Mouse (Mus musculus) forebrain, postnatal 0 days (tissue): ENCODE data around the gene Susd4. TPM values are rescaled to one million over a fixed set of nuclear protein-coding genes. Genes with fewer than 3 reads are reported as not detected.

ENCODE experiments used
- ATAC-seq: fragments of 200-750 bp; cut with Nextera tagmentation; 2 replicates; pipeline ENCODE4 v1.8.0; 2017; ENCODE audit warnings: mild to moderate bottlenecking, moderate library complexity
- DNase-seq: peaks from one replicate; pipeline ENCODE4 v3.0.0-alpha.2; 2015
- H3K27ac ChIP-seq: fragments of 300-500 bp; sonication (generic); 2 replicates; pipeline ENCODE4 v1.5.1; 2014; ENCODE audit warnings: low read depth, mild to moderate bottlenecking, antibody characterized with exemption, low read length, moderate library complexity, mixed read lengths
- H3K27me3 ChIP-seq: fragments of 300-500 bp; sonication (generic); 2 replicates; pipeline ENCODE4 v1.6.1; 2014; ENCODE audit warnings: mild to moderate bottlenecking, low read length, mixed read lengths; ENCODE audit not compliant: insufficient read depth
- H3K36me3 ChIP-seq: fragments of 300-500 bp; sonication (generic); 2 replicates; pipeline ENCODE4 v1.6.1; 2014; ENCODE audit warnings: mild to moderate bottlenecking, moderate library complexity; ENCODE audit not compliant: insufficient read depth
- H3K4me1 ChIP-seq: fragments of 300-500 bp; sonication (generic); 2 replicates; pipeline ENCODE4 v1.6.1; 2014; ENCODE audit warnings: antibody characterized with exemption; ENCODE audit not compliant: insufficient read depth
- H3K4me2 ChIP-seq: fragments of 300-500 bp; sonication (generic); 2 replicates; pipeline ENCODE4 v1.6.1; 2014; ENCODE audit warnings: low read depth, mild to moderate bottlenecking, moderate library complexity
- H3K4me3 ChIP-seq: fragments of 300-500 bp; sonication (generic); 2 replicates; pipeline ENCODE4 v1.5.1; 2014; ENCODE audit warnings: low read depth, low read length, mixed read lengths
- H3K9ac ChIP-seq: fragments of 300-500 bp; sonication (generic); 2 replicates; pipeline ENCODE4 v1.6.1; 2014; ENCODE audit warnings: mild to moderate bottlenecking
- H3K9me3 ChIP-seq: fragments of 300-500 bp; sonication (generic); 2 replicates; pipeline ENCODE4 v1.6.1; 2016; ENCODE audit warnings: low read length
- CTCF ChIP-seq: sonication (generic); IDR thresholded peaks from 2 replicates; pipeline ENCODE4 v1.5.1; 2016; ENCODE audit warnings: antibody characterized with exemption, control low read depth, low read depth
- WGBS: fragments of 180-500 bp; shearing (Covaris S2); extraction: QIAGEN DNeasy Blood & Tissue Kit; methylation state at CpG from one replicate; pipeline ENCODE4 v1.1.7; 2014; 5-methylcytosine and 5-hydroxymethylcytosine counted together
- polyA plus RNA-seq: library from polyadenylated mRNA; unstranded; fragments of >200 nt; fragmentation: Nextera tagmentation; extraction: Ambion mirVana; gene quantifications from 2 replicates; pipeline ENCODE4 v1.2.1, GENCODE M21; 2015
- total RNA-seq: library from RNA; depleted of rRNA; stranded (reverse); fragments of >200 nt; gene quantifications from 2 replicates; pipeline ENCODE4 v1.2.3, GENCODE M21; 2014

Gene Susd4
- total and polyA plus RNA-seq, 2 experiments from 2014 or later = 55.4 to 65.4 TPM

DNA sequence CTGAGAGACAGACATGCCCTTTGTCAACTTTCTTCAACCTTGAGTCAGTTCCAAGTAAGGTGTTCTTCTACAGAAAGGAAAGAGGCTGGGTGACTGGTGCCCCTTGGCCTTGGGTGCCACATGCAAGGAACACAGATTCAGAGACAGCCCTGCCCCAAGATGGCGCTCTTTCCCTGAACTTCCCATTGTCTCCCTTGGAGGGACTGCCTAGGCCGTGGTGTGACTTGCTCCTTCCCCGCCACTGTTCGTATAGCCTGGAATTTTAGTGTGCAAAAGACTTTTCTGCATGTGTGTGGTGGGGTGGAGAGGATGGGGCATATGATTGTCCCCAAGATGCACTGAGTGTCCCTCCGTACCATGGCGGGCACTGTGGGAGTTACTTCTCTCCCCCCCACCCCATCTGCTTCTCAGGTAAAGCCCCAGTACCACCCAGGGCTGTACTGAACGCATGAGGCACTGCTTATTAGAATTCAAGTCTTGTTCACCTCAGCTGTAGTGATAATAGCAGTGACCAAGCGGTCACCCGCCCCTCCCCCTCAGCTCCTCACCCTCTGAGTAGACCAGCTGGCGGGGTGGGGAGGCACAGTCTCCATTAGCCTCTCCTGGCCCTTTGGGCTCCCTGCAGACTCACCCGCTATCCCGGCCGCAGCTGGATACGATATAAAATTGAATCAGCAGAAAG, 104.9 kb downstream of the Susd4 start:
- no peaks in the 10 kb centered on the region for H3K9me3 ChIP-seq
- peak; percentile 47 for ATAC-seq
- WGBS = 46% methylated on average over 14 of the region's 14 CpGs

DNA sequence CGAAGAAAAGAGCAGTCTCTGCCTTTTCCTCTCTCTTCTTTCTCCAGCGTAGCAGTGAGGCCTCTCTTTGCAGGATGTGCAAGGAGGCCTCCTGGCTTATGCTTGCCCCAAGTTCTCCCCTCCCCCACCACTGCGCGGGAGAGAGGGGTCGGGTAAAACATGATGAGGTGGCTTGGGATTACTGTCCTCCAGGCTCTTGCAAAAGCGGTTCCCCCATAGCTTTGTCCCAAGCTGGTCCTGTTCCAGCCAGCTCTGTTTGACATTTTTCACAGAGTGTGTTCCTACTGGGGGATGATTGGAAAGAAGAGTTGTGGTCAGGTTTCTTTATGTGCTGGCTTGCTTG, 105.4 kb downstream of the Susd4 start:
- Histone ChIP-seq H3K4me3 (no peak overlapping the region), H3K27ac (no peak overlapping the region), H3K36me3 (no peaks in the 10 kb centered on the region), H3K9ac (no peak overlapping the region), H3K4me1 (no peaks in the 10 kb centered on the region), H3K27me3 (no peaks in the 10 kb centered on the region), H3K9me3 (no peaks in the 10 kb centered on the region), H3K4me2 (no peak overlapping the region)
- 34% methylated on average over 6 of the region's 6 CpGs for WGBS
- TF ChIP-seq CTCF = no peak
- DNase-seq = no peak
- no peak for ATAC-seq

More for the DNA sequence above, 104.9 kb downstream of the Susd4 start:
- no peak overlapping the region for H3K27ac ChIP-seq
- H3K9ac ChIP-seq = no peak overlapping the region
- no peak overlapping the region for H3K4me3 ChIP-seq
- no peaks in the 10 kb centered on the region for H3K27me3 ChIP-seq
- DNase-seq = peak; percentile 18
- H3K36me3 ChIP-seq = no peaks in the 10 kb centered on the region
- no peaks in the 10 kb centered on the region for H3K4me1 ChIP-seq
- H3K4me2 ChIP-seq = no peak overlapping the region
- peak; percentile 31 for TF ChIP-seq CTCF

DNA sequence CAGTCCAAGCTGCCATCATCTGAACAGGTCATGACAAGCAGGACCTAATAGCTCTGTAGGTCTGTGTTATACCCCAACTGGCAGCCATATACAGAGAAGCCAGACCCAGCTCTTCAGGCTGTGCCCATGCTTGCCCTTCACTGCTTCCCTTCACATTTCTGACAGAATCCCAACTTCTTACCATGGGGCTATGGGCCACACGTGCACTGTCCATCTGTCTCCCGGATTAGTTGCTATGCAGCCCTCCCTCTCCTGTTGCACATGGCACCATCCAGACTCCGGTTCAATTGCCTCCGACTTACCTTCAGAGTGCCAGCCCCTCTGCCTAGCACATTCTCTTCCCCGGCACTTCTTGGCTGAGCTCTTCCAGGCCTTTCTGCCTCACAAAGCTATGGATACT, 114.5 kb downstream of the Susd4 start:
- no peaks in the 10 kb centered on the region for H3K36me3 ChIP-seq
- H3K4me1 ChIP-seq = no peaks in the 10 kb centered on the region
- H3K27me3 ChIP-seq = no peaks in the 10 kb centered on the region
- H3K27ac ChIP-seq = no peak overlapping the region
- H3K4me3 ChIP-seq = no peak overlapping the region
- WGBS = 95% methylated on average over 5 of the region's 5 CpGs
- no peaks in the 10 kb centered on the region for H3K9me3 ChIP-seq
- H3K9ac ChIP-seq = no peak overlapping the region
- no peak for ATAC-seq
- no peak for TF ChIP-seq CTCF
- H3K4me2 ChIP-seq = no peak overlapping the region
- no peak for DNase-seq

DNA sequence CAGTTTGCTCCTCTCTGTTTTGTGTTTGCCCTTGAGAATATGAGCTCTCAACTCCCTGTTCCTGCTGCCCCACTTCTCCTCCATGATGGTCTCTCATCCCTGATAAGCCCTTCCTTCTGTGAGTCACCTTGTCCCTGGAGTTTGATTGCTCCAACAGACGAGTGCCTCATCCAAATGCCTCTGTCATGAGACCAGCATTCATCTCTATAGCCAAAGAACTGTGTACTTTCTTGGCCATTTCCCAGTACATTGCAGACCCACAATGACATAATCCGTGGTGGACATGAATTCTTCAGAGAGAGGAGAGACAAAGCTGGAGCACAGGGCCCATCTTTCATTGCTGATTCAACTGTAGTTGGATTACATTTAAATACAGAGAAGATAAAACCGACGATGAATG, 115.1 kb downstream of the Susd4 start:
- H3K27me3 ChIP-seq = no peaks in the 10 kb centered on the region
- ATAC-seq = no peak
- no peak overlapping the region for H3K27ac ChIP-seq

DNA sequence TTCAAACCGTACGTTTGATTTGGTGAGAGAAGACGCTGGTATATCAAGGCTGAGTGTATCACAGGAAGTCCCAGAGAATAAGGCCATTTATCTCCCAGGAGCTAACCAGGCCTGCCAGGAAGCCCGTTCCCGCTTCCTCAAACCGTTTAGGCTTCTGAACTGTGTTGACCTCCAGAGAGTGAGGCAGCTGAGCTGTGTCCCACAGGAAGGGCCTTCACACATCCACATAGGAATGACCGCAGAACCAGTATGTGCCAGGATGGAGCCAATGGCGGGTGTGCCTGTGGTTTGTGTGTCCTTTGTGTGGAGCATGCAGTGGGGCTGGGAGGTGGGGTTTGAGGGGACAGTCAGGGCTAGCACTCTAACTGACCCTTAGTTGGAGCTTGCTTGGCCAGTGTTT, 117.6 kb downstream of the Susd4 start:
- no peak overlapping the region for H3K9ac ChIP-seq
- H3K27ac ChIP-seq = no peak overlapping the region
- no peak overlapping the region for H3K4me2 ChIP-seq
- H3K4me1 ChIP-seq = no peaks in the 10 kb centered on the region
- H3K27me3 ChIP-seq = no peaks in the 10 kb centered on the region
- no peak for TF ChIP-seq CTCF
- H3K9me3 ChIP-seq = no peaks in the 10 kb centered on the region
- 92% methylated on average over 8 of the region's 8 CpGs for WGBS
- ATAC-seq (no peak), DNase-seq (no peak)
- H3K4me3 ChIP-seq = no peak overlapping the region
- no peaks in the 10 kb centered on the region for H3K36me3 ChIP-seq

More for the DNA sequence above, 115.1 kb downstream of the Susd4 start:
- TF ChIP-seq CTCF = no peak
- Histone ChIP-seq H3K4me1 (no peaks in the 10 kb centered on the region), H3K9ac (no peak overlapping the region), H3K36me3 (no peaks in the 10 kb centered on the region), H3K4me2 (no peak overlapping the region), H3K4me3 (no peak overlapping the region), H3K9me3 (no peaks in the 10 kb centered on the region)
- no peak for DNase-seq
- 78% methylated on average over 4 of the region's 4 CpGs for WGBS

DNA sequence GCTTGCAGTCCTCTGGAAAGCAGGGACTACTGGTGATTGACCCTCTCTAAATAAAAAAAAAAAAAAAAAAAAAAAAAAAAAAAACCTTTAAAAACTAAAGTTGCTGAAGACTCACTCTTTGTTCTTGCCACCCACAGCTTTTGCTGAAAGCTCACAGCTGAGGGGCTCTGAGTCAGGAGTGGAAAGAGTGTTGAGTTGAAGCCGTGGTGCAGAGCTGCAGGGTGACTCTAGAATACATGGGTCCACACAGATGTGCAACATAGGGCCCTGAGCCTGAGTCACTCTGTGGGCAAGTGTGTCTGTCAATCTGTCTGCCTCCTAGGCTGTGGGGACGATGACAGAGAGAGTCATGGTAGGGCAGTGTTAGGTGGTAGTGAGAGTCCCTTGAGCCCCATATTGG, 119.0 kb downstream of the Susd4 start:
- Histone ChIP-seq H3K36me3 (no peaks in the 10 kb centered on the region), H3K27me3 (no peaks in the 10 kb centered on the region), H3K4me1 (no peaks in the 10 kb centered on the region), H3K4me3 (no peak overlapping the region), H3K4me2 (no peak overlapping the region), H3K9me3 (no peaks in the 10 kb centered on the region), H3K9ac (no peak overlapping the region), H3K27ac (no peak overlapping the region)
- TF ChIP-seq CTCF = no peak
- DNase-seq (no peak), ATAC-seq (no peak)
- 66% methylated on average over 2 of the region's 2 CpGs for WGBS

DNA sequence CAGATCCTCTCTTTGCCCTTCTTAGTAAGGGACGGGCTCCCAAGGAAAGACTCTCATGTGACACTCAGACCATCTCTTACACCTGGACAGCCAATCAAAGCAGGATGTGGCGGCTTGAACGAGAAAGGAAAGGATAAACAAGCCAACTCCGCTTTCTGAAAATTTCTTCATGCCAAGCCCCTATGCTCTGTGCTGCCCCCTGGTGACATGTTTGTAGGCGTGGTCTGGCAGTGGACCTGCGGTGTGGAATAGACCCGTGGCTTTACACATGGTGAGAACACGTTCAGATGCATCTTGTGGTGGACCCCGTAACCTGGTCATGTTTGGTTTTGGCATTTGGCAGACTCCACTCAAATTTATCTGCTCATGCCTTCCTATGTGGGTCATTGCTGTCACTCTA, 132.0 kb downstream of the Susd4 start:
- Histone ChIP-seq H3K4me3 (no peak overlapping the region), H3K4me1 (no peaks in the 10 kb centered on the region), H3K27ac (no peak overlapping the region), H3K27me3 (no peaks in the 10 kb centered on the region), H3K4me2 (no peak overlapping the region), H3K9ac (no peak overlapping the region), H3K9me3 (no peaks in the 10 kb centered on the region), H3K36me3 (no peaks in the 10 kb centered on the region; the same call in 1 of the 2 replicates)
- 63% methylated on average over 9 of the region's 9 CpGs for WGBS
- no peak for DNase-seq
- peak; percentile 61 for TF ChIP-seq CTCF
- no peak for ATAC-seq
